Mouse (Mus musculus) cerebellum, adult 9-10 months (tissue): ENCODE measurements around the gene Adamtsl5.

Experiments used
- DNase-seq: peaks from one replicate; pipeline ENCODE4 v3.0.0; 2022

Gene Adamtsl5

GRCm38 (mm10) chr10:80315315-80315714 lies 32.9 kb downstream of the Adamtsl5 start:
- no peak for DNase-seq

- DNase-seq: no peak
These were observed 33.7 kb downstream of the Adamtsl5 start for GRCm38 (mm10) chr10:80314494-80315001.

- DNase-seq: peak; percentile 78
These were observed 34.5 kb downstream of the Adamtsl5 start for GRCm38 (mm10) chr10:80313627-80314201.

- peak; percentile 51 for DNase-seq
These were observed 35.4 kb downstream of the Adamtsl5 start for GRCm38 (mm10) chr10:80312586-80313504.

- peak; percentile 55 for DNase-seq
These were observed 36.7 kb downstream of the Adamtsl5 start for GRCm38 (mm10) chr10:80311560-80311959.

GRCm38 (mm10) chr10:80304862-80305261 lies 43.4 kb downstream of the Adamtsl5 start:
- no peak for DNase-seq

GRCm38 (mm10) chr10:80304458-80304857 lies 43.8 kb downstream of the Adamtsl5 start:
- DNase-seq: no peak

GRCm38 (mm10) chr10:80302471-80302881 lies 45.7 kb downstream of the Adamtsl5 start:
- peak; percentile 77 for DNase-seq

- DNase-seq: peak; percentile 61
These were observed 46.2 kb downstream of the Adamtsl5 start for GRCm38 (mm10) chr10:80302082-80302355.

GRCm38 (mm10) chr10:80301256-80302081 lies 46.7 kb downstream of the Adamtsl5 start:
- DNase-seq: peak; percentile 67

GRCm38 (mm10) chr10:80300672-80301181 lies 47.5 kb downstream of the Adamtsl5 start:
- DNase-seq: peak; percentile 68

- DNase-seq: peak; percentile 57
These were observed 48.4 kb downstream of the Adamtsl5 start for GRCm38 (mm10) chr10:80299824-80300223.

GRCm38 (mm10) chr10:80299301-80299700 lies 48.9 kb downstream of the Adamtsl5 start:
- DNase-seq: no peak

GRCm38 (mm10) chr10:80298571-80299281 lies 49.5 kb downstream of the Adamtsl5 start:
- peak; percentile 92 for DNase-seq

- DNase-seq: peak; percentile 72
These were observed 50.6 kb downstream of the Adamtsl5 start for GRCm38 (mm10) chr10:80297526-80298133.

GRCm38 (mm10) chr10:80296824-80297223 lies 51.4 kb downstream of the Adamtsl5 start:
- peak; percentile 73 for DNase-seq

GRCm38 (mm10) chr10:80295618-80296425 lies 52.4 kb downstream of the Adamtsl5 start, which contains the start of gene Apc2:
TSS of gene Apc2 (plus strand) at chr10:80295977.
- DNase-seq: peak; percentile 88

- peak; percentile 73 for DNase-seq
These were observed 53.4 kb downstream of the Adamtsl5 start for GRCm38 (mm10) chr10:80294788-80295303.

- no peak for DNase-seq
These were observed 53.9 kb downstream of the Adamtsl5 start for GRCm38 (mm10) chr10:80294311-80294710.

GRCm38 (mm10) chr10:80293325-80293724 lies 54.9 kb downstream of the Adamtsl5 start:
- DNase-seq: no peak
